Mouse (Mus musculus): ENCODE results near the gene Sh3gl1.

- TF ChIP-seq CTCF (conservative IDR thresholded peaks at IDR 0.05 in 1 of 2, IDR thresholded peaks at IDR 0.05 in 1 of 2; ENCODE audit: low read depth in 2 of 2, low read length in 2 of 2) (no peak), E2F4 (IDR thresholded peaks at IDR 0.05; ENCODE audit: insufficient replicate concordance, low read depth, low read length) (no peak), POLR2A (IDR thresholded peaks at IDR 0.05; ENCODE audit: low read depth, low read length) (no peak), JUN (IDR thresholded peaks at IDR 0.05; ENCODE audit: insufficient read depth, low read depth, low read length) (no peak), USF1 (IDR thresholded peaks at IDR 0.05; ENCODE audit: low read depth, low read length) (no peak), MAZ (IDR thresholded peaks at IDR 0.05; ENCODE audit: low read depth, low read length) (no peak), EP300 (IDR thresholded peaks at IDR 0.05; ENCODE audit: low read length) (no peak), JUND (conservative IDR thresholded peaks at IDR 0.05; ENCODE audit: low read depth, low read length) (no peak), CHD2 (IDR thresholded peaks at IDR 0.05; ENCODE audit: low read length) (no peak), NRF1 (IDR thresholded peaks at IDR 0.05; ENCODE audit: low read depth, low read length) (no peak), GABPA (IDR thresholded peaks at IDR 0.05; ENCODE audit: insufficient replicate concordance, low read depth, low read length) (no peak), ZNF384 (IDR thresholded peaks at IDR 0.05; ENCODE audit: low read depth, low read length) (no peak), MXI1 (IDR thresholded peaks at IDR 0.05; ENCODE audit: low read depth, low read length) (no peak)
Observed at GRCm38 (mm10) chr17:56031431-56031830, 5.0 kb downstream of the Sh3gl1 start.
